Mouse (Mus musculus): ENCODE data around the gene Scgb2b3.

The Scgb2b3 gene

GRCm38 (mm10) chr7:31362022-31362560 lies at the start of gene Scgb2b3:
TSS of gene Scgb2b3 (minus strand) at chr7:31362072.
- no peak for DNase-seq

- no peak for DNase-seq
Measured at GRCm38 (mm10) chr7:31375292-31375691, 13.4 kb upstream of the Scgb2b3 start, which contains the start of gene Scgb1b3. TSS of gene Scgb1b3 (plus strand) at chr7:31375592.

Data from retina, postnatal 1 day (tissue).